Mouse (Mus musculus) gastrocnemius, postnatal 25 days (tissue): Measurements from ENCODE around the gene Sctr. TPM values are rescaled to one million over a fixed set of nuclear protein-coding genes. Genes with fewer than 3 reads are reported as not detected.

Source experiments
- DNase-seq: peaks from one replicate; pipeline ENCODE4 v3.0.0; 2022
- total RNA-seq, 2 experiments: library from RNA; stranded (reverse); gene quantifications; 1 replicate in 1 of 2; 2 replicates in 1 of 2; pipeline ENCODE4 v1.2.3; 2021

Sctr gene
- total RNA-seq, 2 experiments from 2014 or later = 3.0 to 3.8 TPM

- DNase-seq = peak; percentile 10
Observed at GRCm38 (mm10) chr1:120027693-120028092, 21.0 kb downstream of the Sctr start.

GRCm38 (mm10) chr1:120030474-120030873, 23.8 kb downstream of the Sctr start:
- no peak for DNase-seq

GRCm38 (mm10) chr1:120032804-120033468, 26.2 kb downstream of the Sctr start:
- peak; percentile 57 for DNase-seq

- no peak for DNase-seq
Observed at GRCm38 (mm10) chr1:120033469-120033854, 26.8 kb downstream of the Sctr start.

GRCm38 (mm10) chr1:120034793-120035192, 28.1 kb downstream of the Sctr start:
- no peak for DNase-seq

GRCm38 (mm10) chr1:120035456-120036034, 28.9 kb downstream of the Sctr start:
- no peak for DNase-seq

GRCm38 (mm10) chr1:120037021-120037683, 30.5 kb downstream of the Sctr start:
- DNase-seq = no peak

GRCm38 (mm10) chr1:120038594-120038993, 31.9 kb downstream of the Sctr start:
- no peak for DNase-seq

GRCm38 (mm10) chr1:120042421-120042820, 35.7 kb downstream of the Sctr start:
- no peak for DNase-seq

GRCm38 (mm10) chr1:120044584-120044983, 37.9 kb downstream of the Sctr start:
- no peak for DNase-seq

- DNase-seq = no peak
Observed at GRCm38 (mm10) chr1:120047325-120047724, 40.6 kb downstream of the Sctr start.

GRCm38 (mm10) chr1:120051070-120051469, 44.4 kb downstream of the Sctr start:
- DNase-seq = no peak

- peak; percentile 34 for DNase-seq
Observed at GRCm38 (mm10) chr1:120054997-120055396, 48.3 kb downstream of the Sctr start.

- no peak for DNase-seq
Observed at GRCm38 (mm10) chr1:120055475-120055874, 48.8 kb downstream of the Sctr start.

GRCm38 (mm10) chr1:120056236-120056635, 49.5 kb downstream of the Sctr start:
- peak; percentile 45 for DNase-seq

- no peak for DNase-seq
Observed at GRCm38 (mm10) chr1:120057044-120057443, 50.4 kb downstream of the Sctr start.

- no peak for DNase-seq
Observed at GRCm38 (mm10) chr1:120057674-120058430, 51.2 kb downstream of the Sctr start.

GRCm38 (mm10) chr1:120060687-120061086, 54.0 kb downstream of the Sctr start:
- DNase-seq = no peak

- no peak for DNase-seq
Observed at GRCm38 (mm10) chr1:120062231-120062630, 55.5 kb downstream of the Sctr start.

GRCm38 (mm10) chr1:120064036-120064682, 57.5 kb downstream of the Sctr start:
- no peak for DNase-seq

GRCm38 (mm10) chr1:120066159-120066558, 59.5 kb downstream of the Sctr start:
- no peak for DNase-seq

- DNase-seq = no peak
Observed at GRCm38 (mm10) chr1:120066625-120067024, 59.9 kb downstream of the Sctr start.
